Mouse (Mus musculus) urinary bladder, adult 2 months (tissue): ENCODE data around the gene Wnt7b. TPM values are rescaled to one million over a fixed set of nuclear protein-coding genes. Genes with fewer than 3 reads are reported as not detected.

Experiments
- DNase-seq: peaks from one replicate; pipeline ENCODE4 v3.0.0; 2022; ENCODE audit warnings: low spot score
- polyA plus RNA-seq: library from polyadenylated mRNA; depleted of rRNA; stranded (reverse); fragments of >200 nt; gene quantifications from 2 replicates; pipeline ENCODE4 v1.2.3, GENCODE M21; 2012; rRNA removed

Gene Wnt7b
- polyA plus RNA-seq: 15.3 and 15.9 TPM in 2 replicates

DNA sequence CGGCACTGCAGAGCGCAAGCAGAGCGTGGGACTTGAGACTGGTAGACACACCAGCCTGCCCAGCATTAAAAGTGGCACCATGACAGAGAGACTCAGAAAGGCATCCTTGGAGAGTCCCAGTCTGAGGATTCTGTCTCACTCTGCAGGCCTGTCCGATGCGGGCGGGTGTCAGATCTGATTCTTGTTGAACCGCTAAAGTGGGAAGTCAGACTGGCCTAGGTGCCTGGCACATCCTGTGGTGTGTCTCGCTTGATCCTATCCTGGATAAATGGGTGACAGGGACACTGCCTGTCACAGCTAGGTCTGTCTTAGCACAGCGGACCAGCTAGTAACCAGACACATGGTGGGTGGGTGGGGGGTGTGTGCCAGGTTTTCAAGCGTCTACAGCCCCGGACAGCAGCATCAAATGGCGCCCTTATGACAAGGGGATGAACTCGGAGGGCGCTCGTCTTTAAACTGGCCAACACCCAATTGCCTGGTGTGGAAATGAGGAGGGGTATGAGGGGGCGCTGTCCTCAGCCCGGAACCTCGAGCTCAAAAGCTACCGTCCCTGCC, at the start of gene Wnt7b:
Wnt7b (minus strand) TSS at position 118 of the 555 bp plus-strand sequence.
- no peak for DNase-seq

DNA sequence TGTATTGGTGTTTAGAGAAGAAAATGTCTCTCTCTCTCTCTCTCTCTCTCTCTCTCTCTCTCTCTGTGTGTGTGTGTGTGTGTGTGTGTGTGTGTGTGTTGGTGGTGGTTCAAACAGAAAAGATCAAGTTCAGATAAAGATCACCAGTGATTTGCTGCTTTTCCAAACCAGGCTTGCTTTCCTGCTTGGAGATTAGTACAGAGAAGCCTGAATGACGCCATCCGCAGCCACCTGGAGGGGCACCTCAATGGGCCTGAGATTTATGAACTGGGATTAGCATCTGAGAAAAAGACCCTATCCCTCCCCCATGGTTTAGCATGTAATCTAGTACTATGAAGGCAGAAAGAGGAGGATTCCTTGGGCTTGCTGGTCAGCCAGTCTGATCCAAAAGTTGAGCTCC, 49.3 kb upstream of the Wnt7b start:
- DNase-seq: no peak

DNA sequence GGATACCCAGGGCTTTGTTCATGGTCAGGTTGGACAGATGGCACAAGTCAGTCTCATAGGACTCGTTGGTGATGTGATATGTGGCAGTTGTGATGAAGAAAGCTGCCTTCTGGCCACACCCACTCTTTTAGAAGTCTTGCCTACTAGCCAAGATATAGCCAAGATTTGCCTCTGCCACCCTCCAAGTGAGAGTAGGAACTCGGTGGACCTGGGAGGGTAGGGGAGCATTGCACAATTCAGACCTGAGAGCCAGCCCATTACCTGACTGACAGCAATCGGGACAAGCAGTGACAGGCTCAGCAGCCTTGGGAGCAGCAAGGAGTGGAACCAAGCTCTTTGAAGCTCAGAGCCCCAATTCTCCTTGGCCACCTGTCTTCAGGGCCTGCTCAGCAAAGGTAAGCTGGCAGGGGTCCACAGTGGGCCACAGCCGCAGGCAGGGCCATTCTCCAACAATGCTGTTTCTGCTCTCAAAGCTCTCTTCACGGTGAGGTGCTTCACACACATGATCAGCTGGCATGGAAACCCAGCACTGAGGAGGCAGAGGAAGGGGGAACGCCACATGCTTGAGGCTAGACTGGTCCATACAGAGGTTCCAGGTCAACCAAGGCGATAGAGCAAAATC, 47.8 kb upstream of the Wnt7b start:
- no peak for DNase-seq

DNA sequence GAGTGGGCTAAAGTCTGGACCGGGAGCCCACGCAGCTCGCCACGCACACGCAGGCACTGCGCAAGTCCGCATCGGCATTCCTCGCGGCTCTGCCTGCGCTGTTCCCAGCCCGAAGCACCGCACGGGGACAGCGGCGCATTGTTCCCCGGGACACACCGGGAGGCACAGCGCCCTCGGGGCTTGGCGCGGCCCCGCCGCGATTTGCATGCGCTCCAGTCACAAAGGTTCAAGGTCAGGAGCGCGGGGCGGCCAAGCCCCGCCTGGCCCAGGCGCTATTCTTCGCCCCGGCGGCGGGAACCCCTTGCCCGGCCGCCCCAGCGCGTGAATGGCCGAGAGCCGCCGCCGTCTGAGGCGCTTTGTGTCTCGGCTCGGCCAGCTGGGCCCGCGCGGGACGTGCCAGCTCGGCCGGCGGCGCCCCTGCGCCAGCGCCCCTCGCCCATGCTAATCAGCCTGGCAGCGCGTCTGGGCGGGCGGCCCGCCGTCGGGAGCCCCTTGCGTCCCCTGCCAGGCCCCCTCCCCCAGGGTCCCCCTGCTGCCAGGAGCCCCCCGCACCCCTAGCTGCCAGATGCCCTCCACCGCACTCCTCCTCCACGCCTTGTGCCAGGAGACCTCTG, 43.5 kb upstream of the Wnt7b start:
- no peak for DNase-seq

DNA sequence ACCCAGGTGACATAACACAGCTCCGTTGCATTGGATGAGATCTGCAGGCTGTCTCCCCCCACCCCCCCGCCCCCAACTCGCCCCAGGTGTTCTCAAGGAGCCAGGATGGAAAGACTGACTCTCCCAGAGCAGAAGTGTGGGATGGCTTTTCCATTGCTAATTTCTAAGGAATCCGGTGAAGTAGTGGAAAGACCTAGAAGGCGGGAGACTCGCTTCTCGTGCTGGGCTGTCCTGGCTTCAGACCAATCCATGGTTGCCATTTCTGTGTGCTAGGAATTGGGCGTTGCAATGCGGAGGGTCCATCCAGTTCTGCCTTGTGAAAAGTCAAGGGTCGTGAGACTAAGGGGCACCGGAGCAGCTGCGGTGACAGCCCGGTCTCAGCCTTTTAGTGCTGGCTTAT, 39.9 kb upstream of the Wnt7b start:
- no peak for DNase-seq

DNA sequence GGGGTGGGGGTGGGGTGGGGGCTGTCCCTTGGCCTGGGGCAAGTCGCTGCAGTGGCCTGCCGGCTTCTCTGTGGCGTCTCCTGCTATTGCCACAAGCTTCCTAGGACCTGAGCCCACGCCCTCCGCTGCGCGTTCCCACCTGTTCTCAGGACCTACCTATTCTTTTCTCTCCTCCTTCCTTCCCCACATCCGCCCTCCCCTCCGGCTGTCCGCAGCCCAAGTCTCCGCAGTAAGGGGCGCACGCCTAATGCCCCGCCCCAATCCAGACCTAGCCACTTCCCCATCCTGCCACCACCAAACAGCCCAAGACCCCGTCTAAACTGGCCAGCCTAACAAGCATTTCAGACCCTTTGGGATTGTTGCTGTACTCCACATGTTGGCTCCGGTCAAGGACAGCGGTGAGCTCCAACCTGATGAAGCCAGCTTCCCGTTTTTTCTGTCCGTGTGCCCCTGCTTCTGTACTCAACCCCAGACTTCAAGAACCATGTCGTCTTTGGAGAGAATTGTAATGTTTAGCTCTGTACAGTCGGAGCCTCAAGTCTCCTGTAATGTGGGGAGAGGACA, 33.3 kb upstream of the Wnt7b start:
- DNase-seq: peak; percentile 52

DNA sequence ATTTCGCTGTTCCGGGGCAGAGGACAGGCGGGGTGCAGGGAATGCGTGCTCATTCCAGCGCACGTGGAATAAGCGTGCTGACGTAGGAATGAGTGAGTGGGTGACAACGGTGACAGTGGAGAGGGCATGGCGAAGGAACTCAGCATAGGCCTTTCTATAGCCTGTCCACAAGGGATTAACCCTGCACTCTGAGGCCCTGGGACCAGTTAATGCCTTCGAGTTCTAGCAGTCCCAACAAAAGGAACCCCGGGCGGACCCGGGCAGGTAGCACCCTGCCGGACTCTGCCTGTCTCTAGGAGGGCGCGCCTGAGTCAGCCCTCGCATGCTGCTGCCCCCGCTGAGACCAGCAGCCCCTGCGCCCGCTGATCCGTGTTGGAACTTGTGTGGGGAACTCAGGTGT, 32.8 kb upstream of the Wnt7b start:
- peak; percentile 71 for DNase-seq

DNA sequence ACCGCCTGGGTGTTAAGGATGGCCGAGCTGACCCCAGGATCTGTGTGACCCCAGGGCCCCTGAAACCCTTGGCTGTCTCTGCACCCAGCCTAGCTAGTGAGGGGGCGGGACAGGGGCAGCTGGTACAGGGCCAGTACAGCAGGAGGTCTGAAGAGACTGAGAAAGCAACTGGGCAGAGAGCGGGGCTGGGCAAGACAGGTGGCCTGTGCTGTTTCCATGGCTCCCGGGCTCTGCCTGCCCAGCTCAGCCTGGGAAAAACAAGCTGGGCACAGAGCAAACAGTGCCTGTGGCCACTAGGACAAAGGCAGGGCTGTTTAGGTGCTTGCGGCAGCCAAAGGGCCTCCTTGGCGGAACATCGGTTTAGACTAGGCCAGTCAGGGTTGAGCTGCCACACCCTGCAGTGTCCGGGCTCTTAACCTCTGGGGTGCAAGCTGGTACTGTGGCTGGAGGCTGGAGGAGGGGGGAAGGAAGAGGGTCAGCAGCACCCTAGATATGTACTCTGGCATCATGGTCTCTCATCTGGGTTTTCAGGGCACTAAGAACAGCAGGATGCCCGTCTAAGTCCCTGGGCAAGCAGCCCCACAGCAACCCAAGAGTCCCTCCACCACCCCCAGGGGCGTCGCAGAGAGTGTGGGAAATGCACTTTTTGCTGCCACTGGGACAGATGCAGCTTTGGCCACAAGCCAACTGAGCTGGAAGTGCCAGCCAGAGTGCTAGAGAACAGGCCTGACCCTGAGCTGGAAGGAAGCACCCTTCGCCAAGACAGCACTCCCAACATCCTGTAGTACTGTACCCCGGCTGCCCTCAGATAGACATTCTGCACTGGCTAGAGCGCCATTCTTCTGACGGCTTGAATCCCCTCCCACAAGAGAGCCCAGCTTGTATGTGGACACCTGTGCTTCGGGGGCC, 31.3 kb upstream of the Wnt7b start:
- peak; percentile 64 for DNase-seq

DNA sequence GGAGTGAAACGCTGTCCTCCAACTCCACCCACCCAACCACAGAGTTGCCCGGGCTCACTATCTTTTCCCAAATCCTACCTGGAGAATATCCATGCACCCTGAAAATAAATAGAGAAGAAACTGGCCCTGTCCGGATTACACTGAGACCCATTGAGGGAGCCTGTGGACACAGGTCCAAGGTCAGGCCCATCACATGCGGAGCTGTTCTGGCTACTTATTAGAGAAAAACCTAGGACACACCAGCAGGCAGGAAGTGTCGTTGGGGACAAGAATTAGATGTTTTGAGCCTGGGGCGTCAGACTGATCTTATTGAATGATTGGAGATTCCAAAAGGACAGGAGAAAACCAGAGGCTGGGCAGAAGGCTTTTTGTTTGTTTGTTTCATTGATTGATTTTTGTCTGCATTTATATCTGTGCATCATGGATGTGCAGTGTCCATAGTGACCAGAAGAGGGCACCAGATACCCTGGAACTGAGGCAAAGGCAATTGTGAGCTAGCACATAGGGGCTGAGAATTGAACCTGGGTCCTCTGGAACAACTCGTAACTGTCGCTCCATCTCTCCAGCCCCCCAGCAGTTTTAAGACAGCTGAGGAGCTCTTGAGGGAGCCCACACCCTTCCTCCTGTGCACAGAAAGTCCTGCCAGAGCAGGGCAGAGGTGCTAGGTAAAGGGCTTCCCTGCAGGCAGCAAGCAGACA, 30.5 kb upstream of the Wnt7b start:
- no peak for DNase-seq

DNA sequence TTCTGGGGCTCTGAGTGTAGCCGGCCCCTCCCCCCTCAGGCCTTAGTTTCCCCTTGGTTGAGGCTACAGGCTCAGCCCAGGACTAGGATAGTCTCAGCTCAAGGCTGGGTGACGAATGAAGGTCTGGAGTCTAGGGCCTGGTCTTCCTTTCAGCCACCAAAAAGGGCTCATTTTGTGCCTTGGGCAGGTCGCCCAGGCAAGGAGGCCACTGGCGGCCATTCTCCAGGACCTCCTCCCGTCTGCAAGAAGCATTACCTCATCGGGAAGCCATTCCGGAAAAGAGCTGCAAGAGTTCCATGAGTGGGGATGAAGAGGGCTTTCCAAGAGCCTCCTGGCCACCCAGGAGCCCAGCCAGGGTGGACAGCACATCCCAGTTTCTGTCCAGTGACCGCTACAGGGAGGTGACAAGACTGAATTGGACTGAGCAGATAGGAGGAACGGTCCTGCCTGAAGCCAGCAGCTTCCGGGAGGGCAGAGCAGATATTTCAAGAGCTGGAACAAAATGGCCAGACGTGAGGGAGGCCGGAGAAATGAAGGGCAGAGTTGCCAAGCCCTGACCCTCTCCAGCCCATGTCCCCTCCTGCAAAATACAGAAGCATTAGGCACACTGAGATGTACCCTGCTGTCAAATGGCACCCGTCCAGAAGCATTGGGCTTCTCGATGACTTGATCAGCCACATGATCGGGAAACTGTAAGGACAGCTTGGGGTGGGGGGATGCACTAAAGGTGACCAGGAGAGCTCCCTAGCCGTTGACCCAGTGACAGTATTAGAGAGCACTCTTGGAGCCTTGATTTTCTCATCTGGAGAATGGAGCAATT, 29.6 kb upstream of the Wnt7b start:
- DNase-seq: no peak

DNA sequence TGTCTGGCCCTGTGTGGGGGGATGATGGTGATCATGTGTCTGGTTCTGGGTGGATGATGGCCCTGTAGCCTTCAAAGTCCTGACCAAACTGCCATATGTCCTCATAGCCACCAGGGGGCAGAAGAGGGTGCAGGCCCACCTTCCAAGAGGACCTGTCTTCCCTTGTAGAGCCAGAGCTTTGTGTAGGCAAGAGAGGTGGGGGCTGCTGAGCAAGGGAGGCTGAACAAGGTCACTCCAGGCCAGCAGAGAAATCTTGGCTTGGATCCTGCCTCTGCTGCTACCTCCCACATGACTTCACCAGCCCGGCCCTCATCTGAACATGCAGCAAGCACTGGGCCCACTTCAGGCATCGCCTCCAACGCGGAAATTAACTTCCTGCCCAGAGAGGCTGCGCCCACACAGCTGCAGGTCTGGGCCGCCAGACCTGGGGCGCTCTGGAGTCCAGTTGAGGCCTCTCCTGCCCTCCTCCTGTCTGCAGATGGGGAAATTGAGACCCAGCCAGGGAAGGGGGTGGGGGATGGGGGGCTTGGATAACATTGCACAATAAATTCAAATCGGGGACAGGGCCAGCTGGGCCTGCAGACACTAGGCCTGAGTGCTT, 28.4 kb upstream of the Wnt7b start:
- peak; percentile 65 for DNase-seq

DNA sequence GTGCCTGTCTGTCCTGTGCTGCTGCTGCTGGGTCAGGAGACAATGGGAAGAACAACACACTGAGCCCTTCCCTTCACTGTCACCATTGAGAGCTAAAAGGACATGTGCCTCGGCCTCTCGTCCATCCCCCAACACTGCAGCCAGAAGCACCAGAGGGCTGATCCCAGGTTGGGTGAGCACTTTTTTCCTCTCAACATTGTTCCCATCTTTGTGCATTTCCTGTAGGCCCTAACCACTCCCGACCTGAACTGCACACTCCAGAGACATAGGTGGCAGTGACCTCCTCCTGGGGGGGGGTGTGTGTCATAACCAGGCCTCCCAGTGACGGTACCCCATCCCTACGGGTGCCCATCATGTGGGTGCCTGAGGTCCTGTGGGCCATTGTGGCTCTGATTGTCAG, 27.8 kb upstream of the Wnt7b start:
- DNase-seq: no peak

DNA sequence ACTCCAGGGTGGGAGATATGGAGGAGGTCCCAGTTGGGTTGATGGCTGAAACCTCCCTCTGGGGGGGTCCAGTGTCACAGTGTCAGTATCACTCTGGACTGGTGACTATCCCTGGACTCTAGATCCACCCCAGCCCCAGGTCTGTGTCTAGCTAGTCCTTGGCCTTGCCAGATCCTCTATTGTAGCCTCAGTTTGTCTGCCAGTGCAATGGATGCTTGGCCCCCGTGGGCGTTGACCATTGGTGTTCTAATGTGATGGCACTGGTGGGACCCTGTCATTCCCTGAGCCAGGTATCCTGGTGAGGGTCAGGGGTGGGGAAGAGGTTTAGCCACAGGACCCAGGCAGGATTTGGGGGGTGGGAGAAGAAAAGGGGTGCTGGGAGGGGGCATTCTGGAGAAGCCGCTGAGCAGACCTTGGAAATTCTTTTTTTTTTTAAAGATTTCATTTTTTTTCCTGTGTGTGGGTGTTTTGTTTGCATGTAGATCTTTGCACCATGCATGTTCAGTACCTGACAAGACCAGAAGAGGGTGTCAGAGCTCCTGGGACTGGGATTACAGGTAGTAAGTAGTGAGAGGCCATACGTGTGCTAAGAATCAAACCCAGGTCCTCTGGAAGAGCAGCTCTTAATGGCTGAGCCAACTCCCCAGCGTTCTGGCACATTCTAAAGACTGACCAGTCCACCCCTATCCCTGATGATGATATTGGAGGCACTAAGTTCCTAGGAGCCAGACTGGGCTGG, 27.2 kb upstream of the Wnt7b start:
- no peak for DNase-seq

DNA sequence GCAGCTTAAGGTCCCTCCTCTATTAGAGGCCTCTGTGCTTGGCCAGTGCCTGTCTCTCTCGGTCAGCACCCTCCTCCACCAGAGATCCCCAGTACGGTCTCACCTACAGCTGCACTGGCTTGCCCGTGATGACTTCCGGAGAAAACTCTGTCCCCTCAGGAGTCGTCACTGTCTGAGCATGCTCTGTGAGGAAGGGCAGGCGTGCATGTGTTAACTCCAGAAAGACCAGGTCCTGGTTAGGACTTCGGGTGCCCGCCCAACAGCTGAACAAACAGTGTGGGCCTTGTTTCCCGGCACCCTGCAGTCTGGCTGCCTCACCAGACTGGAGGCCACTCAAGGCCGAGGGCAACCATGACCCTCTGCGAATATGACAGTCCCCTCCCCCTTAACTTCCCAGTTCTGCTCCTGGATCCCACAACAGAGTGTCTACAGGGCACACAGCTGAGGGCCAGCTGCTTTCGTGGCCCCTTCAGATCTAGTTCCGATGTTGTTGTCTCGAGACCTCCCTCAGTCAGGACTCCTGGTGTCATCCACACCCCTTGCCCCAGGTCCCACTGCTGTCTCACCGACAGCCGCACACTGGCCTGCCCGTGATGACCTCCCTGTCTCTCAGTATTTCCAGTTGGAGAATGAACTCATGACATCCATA, 23.8 kb upstream of the Wnt7b start:
- DNase-seq: no peak

DNA sequence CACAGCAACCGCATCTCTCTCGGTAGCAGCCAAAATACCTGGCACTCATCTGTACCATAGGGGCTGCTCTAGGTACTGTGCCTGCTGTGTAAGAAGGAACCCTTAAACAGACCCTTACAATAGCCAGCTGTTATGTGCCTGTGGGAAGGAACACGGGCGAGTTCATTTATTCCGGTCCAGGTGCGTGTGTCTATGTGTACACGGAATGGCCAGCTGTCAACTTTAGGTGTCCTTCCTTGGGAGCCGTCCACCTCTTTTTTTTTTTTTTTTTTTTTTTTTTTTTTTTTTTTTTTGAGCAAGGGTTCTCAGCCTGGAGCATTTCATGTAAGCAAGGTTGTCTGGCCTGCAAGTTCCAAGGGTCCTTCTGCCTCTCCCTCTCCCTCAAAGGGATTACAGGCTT, 22.7 kb upstream of the Wnt7b start:
- no peak for DNase-seq

DNA sequence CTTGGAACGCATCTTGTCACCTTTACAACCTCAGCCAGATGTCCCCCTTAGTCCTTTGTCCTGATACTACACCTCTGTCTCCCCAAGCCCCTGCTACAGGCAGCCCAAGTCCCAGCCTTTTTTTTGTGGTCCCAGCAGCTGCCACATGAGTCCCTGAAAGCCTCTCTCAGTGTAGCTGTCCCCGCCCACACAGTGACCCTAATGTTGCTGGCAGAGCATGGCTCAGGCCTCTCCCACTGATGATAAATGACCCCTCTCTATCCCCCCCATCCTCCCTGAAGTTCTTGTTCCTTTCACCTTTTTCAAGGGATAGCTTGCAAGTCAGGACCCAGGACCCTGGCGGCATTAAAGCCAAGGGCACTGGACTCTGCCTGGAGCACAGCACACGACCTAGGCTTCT, 22.2 kb upstream of the Wnt7b start:
- no peak for DNase-seq

DNA sequence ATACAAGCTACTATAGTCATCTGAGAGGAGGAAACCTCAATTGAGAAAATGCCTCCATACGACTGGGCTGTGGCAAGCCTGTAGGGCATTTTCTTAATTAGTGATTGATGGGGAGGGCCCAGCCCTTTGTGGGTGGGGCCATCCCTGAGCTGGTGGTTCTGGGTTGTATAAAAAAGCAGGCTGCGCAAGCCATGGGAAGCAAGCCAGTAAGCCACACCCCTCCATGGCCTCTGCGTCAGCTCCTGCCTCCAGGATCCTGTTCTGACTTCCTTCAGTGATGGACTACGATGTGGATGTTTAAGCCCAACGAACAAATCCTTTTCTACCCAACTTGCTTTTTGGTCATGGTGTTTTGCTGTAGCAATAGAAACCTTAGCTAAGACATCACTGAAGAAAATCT, 21.1 kb upstream of the Wnt7b start:
- DNase-seq: no peak

DNA sequence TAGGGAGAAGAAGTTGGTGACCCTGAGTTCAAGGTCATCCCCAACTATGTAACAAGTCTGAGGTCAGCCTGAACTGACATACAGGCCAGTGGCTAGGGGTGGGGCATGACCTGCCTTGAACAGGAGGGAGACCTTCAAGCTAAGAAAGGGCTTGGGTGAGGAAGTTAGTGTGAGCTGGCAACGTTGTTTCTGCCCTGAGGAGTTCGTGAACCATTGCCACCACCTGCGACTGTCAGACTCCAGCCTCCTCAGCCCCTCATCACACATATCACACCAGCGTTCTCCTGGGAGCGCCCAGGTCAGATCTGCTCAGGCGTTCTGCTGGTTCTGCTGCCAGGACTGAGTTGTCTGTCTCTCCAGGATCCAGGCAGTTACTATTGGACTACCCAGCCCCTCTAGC, 20.5 kb upstream of the Wnt7b start:
- DNase-seq: no peak

DNA sequence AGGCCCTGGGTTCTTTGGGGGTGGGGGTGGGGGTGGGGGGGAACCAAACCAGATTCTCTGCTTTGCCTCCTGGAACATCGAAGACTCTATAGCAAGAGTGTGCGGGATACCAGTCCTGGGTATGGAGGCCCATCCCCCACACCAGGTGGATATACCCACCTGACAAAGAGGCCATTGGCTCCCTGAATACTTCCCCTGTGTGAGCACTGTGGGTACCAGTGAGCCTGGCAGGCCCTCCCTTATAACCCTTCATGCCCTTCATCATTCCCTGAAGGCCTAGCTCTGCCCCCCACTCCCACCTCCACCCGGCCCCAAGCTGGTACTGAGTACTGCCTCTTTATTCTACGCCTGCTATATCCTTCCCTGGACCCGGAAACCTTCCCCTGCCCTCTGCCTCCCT, 19.7 kb upstream of the Wnt7b start:
- no peak for DNase-seq
